Mouse (Mus musculus) testis, postnatal 10 days (tissue): ENCODE measurements around the gene Plekhg5.

ENCODE experiments used
- DNase-seq: peaks from one replicate; pipeline ENCODE4 v3.0.0; 2021; ENCODE audit warnings: low spot score

Gene Plekhg5

GRCm38 (mm10) chr4:152070494-152071396 is 1.6 kb upstream of the Plekhg5 start:
- DNase-seq = no peak

- DNase-seq = no peak
Observed at GRCm38 (mm10) chr4:152072655-152073054, 357 bp downstream of the Plekhg5 start.

GRCm38 (mm10) chr4:152073715-152074114 is 1.4 kb downstream of the Plekhg5 start:
- DNase-seq = no peak

- no peak for DNase-seq
Observed at GRCm38 (mm10) chr4:152074548-152074947, 2.2 kb downstream of the Plekhg5 start.

- no peak for DNase-seq
Observed at GRCm38 (mm10) chr4:152077191-152077590, 4.9 kb downstream of the Plekhg5 start.

- DNase-seq = no peak
Observed at GRCm38 (mm10) chr4:152078105-152078530, 5.8 kb downstream of the Plekhg5 start.

- no peak for DNase-seq
Observed at GRCm38 (mm10) chr4:152079261-152079660, 7.0 kb downstream of the Plekhg5 start.

GRCm38 (mm10) chr4:152079931-152080330 is 7.6 kb downstream of the Plekhg5 start:
- DNase-seq = peak; percentile 86

GRCm38 (mm10) chr4:152083611-152084220 is 11.4 kb downstream of the Plekhg5 start:
- DNase-seq = peak; percentile 46

GRCm38 (mm10) chr4:152084616-152085015 is 12.3 kb downstream of the Plekhg5 start:
- DNase-seq = no peak

- DNase-seq = peak; percentile 77
Observed at GRCm38 (mm10) chr4:152086505-152087210, 14.4 kb downstream of the Plekhg5 start.

- no peak for DNase-seq
Observed at GRCm38 (mm10) chr4:152087211-152088081, 15.1 kb downstream of the Plekhg5 start.

GRCm38 (mm10) chr4:152088133-152088532 is 15.8 kb downstream of the Plekhg5 start:
- no peak for DNase-seq

GRCm38 (mm10) chr4:152088556-152089120 is 16.3 kb downstream of the Plekhg5 start:
- DNase-seq = no peak

GRCm38 (mm10) chr4:152090191-152090590 is 17.9 kb downstream of the Plekhg5 start:
- DNase-seq = no peak

- peak; percentile 64 for DNase-seq
Observed at GRCm38 (mm10) chr4:152092751-152093293, 20.5 kb downstream of the Plekhg5 start.

GRCm38 (mm10) chr4:152094233-152094632 is 21.9 kb downstream of the Plekhg5 start:
- DNase-seq = peak; percentile 73

GRCm38 (mm10) chr4:152095937-152096910 is 23.9 kb downstream of the Plekhg5 start:
- DNase-seq = peak; percentile 89

GRCm38 (mm10) chr4:152096927-152097326 is 24.6 kb downstream of the Plekhg5 start:
- DNase-seq = no peak
